Mouse (Mus musculus): Measurements from ENCODE around the gene Hcrt.

Gene Hcrt

DNA sequence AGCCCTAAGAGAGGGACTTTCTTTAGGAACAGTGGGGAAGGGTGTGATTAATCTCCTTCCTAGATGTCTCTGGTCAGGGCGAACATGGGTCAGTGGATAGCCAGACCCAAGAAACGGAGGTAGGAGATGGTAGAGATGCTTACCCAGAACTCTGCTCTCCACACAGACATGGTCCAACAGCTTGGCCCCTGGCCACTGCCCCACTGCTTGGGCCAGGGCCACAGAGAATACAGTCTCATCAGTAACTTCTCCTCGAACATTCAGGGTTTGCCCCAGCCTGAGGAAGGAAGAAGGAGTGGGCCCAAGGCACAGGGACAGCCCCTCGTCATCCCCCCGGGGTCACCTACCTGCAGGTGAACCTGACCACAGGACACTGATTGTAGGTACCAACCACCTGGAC, 5.1 kb upstream of the Hcrt start:
- DNase-seq (ENCODE audit: low spot score in 2 of 2), result no peak

DNA sequence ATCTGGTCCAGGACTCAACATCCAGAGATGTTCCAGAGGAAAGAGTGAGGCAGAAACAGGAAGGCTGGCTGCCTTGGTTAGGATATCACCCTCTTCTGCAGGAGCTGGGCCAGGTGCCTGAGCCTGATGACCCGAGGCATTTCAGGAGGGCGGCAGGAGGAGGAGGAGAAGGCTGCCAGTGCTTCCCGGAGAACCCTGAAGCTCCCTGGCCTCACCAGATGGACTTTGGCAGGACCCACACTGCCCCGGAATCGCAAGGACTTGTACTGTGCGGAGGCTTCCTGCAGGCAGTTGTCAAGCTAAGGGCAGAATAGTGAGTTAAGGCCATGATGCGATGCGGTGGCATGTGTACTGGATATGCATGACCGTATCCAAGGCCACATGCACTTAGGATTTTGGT, 4.0 kb upstream of the Hcrt start:
- DNase-seq (ENCODE audit: low spot score in 2 of 2), result no peak

GRCm38 (mm10) chr11:100761547-100762045, 1.1 kb downstream of the Hcrt start:
- DNase-seq (ENCODE audit: low spot score in 2 of 2), result peak; percentile 74 to 82

DNA sequence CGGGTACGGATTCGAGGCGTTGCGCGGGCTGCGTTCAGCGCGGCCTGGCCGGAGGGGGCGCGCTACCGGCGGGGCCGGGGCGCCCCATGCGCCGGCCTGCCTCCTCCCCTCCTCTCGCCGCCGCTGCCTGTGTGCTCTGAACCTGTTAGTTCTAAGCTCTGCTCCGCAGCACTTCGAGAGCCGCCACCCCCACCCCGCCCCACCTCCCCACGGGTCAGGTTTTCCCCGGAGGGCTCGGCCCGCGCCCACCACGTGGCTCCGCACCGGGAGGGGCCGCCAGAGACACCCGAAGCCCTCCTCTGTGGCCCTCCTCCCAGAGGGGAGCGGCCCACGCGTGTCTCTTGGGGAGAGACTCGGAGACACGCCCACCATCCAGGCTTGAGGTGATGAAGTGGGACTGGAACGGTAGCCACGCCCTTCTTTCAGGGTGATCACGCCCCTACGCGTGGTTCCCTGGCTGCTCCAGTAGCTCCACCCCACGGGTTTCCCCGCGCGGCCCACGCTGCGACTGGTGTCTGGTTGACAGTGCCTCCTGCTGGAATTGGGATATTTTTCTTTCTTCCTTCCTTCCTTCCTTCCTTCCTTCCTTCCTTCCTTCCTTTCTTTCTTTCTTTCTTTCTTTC, 3.0 kb downstream of the Hcrt start, which contains the start of gene Kcnh4:
TSS of gene Kcnh4 (minus strand) at position 332 of the 623 bp plus-strand sequence.
- no peak for DNase-seq (ENCODE audit: low spot score in 2 of 2)

DNA sequence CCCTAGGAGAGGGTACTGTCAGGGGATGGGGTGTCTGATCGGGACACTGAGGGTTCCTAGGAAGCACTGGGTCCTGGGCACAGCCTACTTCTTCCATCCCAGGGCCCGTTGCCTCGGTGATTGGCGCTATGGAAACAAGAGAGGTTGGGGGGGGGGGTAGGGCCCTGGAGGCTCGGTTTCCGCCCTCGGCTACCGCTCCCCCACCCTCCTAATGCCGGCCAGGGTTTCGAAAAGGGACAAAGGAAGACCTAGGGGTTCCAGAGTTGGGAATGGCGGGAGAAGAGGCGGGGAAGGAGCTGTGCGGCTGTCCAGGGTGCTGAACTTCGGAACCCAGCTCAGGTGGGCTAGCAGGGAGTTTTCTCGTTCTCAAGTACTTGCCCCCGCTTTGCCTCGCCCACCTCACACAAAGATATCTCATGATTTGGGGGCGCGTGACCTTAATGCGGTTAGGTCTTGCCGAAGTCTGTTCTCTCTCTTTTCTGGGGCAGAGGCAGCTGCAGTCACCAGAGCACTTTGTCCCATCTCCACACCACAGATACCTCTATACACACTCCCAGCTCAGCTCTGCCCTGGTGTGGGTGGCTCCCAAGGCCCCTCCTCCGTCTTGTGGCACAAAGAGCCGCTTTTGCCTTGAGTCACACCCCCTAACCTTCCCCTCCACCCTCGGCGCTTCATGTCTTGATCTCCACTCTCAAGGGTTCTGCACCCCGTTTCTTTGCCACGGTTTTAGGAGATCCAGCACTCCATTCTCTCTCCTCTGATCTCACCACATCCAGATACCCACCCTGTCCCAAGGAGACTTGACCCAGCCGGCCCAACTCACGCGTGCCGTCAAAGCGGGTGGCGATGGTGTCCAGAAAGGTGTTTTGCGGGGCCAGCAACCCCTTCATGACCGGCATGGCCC, 3.8 kb downstream of the Hcrt start:
- DNase-seq (ENCODE audit: low spot score in 2 of 2), result peak in 1 of 2 experiments; percentile 10

- DNase-seq (ENCODE audit: low spot score in 2 of 2), result no peak
Measured at GRCm38 (mm10) chr11:100757566-100757965, 5.2 kb downstream of the Hcrt start.

- no peak for DNase-seq (ENCODE audit: low spot score in 2 of 2)
Measured at GRCm38 (mm10) chr11:100756476-100756875, 6.3 kb downstream of the Hcrt start.

DNA sequence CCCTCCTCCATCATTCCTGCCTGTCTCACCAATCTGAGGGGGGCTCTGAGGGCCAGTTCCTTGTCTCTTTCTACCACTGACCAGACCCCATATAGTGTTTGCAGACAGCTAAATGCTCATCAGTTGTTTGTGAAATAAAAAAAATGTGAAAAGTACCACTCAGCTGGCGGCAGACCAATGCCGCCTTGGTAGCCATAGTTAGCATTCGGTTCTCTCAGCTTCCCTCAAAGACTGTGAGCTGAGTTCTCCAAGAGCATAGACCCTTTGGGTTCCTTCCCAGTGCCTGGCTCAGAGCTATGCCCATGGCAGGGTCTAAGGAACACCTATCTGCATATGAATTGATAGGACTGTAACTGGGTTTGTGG, 8.1 kb downstream of the Hcrt start:
- no peak for DNase-seq (ENCODE audit: low spot score in 2 of 2)

DNA sequence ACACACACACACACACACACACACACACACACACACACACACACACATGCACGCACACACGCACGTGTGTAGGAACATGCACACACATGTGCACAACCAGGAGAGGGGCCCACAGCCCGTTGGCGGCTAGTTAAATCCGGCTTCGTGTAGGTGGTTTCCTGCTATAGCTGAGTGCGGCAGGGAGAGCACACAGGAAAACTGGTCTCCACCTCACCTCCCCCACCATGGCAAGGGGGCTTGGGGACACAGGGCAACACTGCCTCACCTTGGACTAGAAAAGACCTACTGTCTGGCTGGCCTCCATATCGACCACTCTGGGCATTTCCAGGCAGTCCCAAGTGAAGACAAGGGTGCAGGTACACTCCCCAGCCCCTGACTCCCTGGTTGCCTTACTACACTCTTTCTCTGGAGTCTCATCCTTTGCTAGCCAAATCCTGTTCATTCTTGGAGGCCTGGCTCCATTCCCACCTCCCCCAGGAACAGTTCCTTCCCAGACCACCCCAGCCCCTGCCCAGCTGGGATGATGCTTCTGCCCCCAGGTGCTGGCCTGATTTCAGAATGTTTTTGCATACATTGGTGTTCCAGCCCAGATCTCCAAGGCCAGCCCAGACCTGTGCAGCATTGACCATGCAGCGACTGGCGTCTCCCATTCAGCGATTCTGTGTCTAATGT, 8.6 kb downstream of the Hcrt start:
- DNase-seq (ENCODE audit: low spot score in 2 of 2), result no peak

GRCm38 (mm10) chr11:100752294-100752693, 10.4 kb downstream of the Hcrt start:
- no peak for DNase-seq (ENCODE audit: low spot score in 2 of 2)

DNA sequence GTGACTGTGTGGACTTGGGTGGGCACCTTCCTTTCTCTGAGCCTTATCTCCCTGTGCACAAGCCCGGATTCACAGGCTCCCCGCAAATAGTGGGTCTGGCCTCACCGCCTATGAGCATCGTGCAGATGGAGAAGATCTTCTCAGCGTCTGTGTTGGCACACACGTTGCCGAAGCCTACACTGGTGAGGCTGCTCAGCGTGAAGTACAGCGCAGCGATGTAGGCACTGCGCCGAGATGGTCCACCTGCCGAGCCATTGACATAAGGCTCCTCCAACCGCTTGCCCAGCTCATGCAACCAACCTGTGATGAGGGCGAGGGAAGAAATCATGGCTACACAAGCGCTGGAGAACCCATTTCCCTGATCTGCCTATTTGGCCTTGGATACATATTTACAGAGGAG, 12.6 kb downstream of the Hcrt start:
- DNase-seq (ENCODE audit: low spot score in 2 of 2), result no peak

GRCm38 (mm10) chr11:100749469-100749868, 13.3 kb downstream of the Hcrt start:
- DNase-seq (ENCODE audit: low spot score in 2 of 2), result no peak

DNA sequence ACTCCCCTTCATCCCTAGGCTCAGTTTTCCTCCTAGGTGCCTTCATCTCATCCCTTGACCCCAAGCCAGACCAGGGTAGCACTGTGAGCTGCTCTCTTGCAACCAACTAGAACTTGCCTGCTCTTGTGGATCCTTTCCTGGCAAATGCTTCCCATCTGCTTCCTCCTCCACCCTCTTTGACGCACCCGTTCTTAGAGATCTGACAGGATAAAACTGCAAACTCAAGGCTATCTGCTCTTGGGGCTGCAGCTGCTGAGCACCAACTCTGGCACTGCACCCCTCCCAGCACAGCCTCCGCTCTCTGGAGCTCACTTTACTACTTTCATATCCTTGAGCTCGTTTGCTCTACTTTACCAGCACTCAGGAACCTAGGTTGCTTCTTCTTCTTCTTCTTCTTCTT, 14.1 kb downstream of the Hcrt start:
- DNase-seq (ENCODE audit: low spot score in 2 of 2), result no peak

DNA sequence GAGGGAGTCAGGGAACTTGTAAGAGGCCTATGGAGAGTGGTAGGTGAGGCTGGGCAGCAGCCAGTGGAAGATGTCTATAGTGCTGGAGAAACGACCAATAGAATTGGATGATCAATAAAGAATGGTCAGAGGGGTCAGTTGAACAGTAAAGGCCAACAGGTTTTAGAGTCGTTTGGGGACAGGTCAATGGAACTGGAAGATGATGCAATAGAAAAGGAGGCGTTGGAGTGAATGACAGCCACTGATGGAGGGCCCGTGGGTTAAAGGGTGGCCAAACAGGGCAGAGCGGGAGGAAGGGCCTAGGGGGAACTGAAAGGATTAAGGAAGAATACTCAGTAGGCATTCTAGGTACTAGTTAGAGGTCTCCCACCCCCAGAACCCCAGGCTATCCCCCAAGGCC, 15.6 kb downstream of the Hcrt start:
- no peak for DNase-seq (ENCODE audit: low spot score in 2 of 2)

DNA sequence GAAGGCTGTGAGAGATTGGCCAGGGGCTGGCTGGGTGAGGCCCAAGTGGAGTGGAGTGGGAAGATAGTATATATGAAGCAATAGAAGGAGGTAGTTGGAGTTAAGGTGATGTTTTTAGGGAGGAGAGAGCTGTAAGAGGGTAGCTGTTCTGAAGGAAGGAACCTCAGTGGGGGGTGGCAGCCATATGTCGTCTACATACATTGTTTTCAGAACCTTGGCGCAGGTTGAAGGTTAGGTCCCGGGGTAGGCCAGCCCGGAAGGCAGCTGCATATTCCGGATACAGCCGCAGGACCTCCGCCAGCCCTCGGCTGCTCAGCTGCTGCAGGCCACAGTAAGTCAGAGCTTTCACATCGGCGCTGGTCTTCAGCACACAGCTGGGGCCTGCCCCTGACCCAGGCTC, 16.2 kb downstream of the Hcrt start:
- no peak for DNase-seq (ENCODE audit: low spot score in 2 of 2)

GRCm38 (mm10) chr11:100745085-100745484, 17.6 kb downstream of the Hcrt start:
- DNase-seq (ENCODE audit: low spot score in 2 of 2), result no peak

GRCm38 (mm10) chr11:100741348-100741747, 21.4 kb downstream of the Hcrt start:
- peak in 1 of 2 experiments; percentile 47 for DNase-seq (ENCODE audit: low spot score in 2 of 2)

DNA sequence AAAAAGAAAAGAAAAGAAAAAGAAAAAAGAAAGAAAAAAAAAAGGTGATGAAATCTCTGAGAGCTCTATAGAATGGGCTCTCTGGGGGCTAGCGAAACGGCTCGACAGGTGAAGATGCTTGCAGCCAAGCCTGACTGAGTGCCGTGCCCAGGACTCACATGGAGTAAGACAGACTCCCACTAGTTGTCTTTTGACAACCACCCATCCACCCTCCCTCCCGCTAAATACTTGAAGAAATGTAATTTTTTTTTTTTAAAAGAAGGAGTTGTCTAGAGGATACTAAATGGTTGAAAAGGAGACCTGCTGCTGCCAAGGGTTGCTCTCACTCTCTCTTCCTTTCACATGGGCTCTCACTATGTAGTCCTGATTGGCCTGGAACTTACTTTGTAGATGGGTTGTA, 24.0 kb downstream of the Hcrt start:
- no peak for DNase-seq (ENCODE audit: low spot score in 2 of 2)

DNA sequence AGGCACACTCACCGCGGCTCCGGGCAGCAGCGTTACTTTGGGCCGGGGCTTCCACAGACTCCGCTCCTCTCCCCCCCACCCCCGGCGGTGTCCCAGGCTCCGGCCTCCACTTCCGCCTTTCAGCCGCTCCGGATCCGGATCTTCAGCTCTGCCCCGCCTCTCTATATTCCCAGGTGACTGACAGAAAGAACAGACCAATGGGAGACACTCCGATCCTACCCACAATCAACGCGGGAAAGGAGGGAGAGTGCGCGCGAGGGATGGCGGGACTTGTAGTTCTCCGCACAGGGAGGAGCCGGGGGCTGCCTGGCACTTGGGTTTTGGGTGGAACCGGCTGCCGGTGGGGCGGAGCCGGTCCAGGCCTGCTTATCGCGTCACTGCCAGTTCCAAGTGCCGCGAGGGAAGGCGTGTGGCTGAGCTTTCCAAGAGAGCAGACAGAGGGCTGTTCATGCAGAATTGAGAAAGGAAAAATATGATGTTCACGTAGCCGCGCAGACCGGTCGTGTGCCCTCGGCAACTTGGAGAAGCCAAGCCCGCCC, 24.6 kb downstream of the Hcrt start, which contains the start of gene Rab5c:
TSS of gene Rab5c (minus strand) at position 150 of the 539 bp plus-strand sequence.
- peak; percentile 98 to 99 for DNase-seq (ENCODE audit: low spot score in 2 of 2)

GRCm38 (mm10) chr11:100737105-100737733, 25.5 kb downstream of the Hcrt start:
- no peak for DNase-seq (ENCODE audit: low spot score in 2 of 2)

- DNase-seq (ENCODE audit: low spot score in 2 of 2), result no peak
Measured at GRCm38 (mm10) chr11:100736746-100737080, 26.0 kb downstream of the Hcrt start.
